Mouse (Mus musculus): ENCODE results near the gene Tdp1.

Gene Tdp1

GRCm38 (mm10) chr12:100000381-100000780 is 116.1 kb downstream of the Tdp1 start:
- DNase-seq (ENCODE audit: low spot score) = no peak

GRCm38 (mm10) chr12:100001246-100001645 is 116.9 kb downstream of the Tdp1 start:
- DNase-seq (ENCODE audit: low spot score) = no peak

DNA sequence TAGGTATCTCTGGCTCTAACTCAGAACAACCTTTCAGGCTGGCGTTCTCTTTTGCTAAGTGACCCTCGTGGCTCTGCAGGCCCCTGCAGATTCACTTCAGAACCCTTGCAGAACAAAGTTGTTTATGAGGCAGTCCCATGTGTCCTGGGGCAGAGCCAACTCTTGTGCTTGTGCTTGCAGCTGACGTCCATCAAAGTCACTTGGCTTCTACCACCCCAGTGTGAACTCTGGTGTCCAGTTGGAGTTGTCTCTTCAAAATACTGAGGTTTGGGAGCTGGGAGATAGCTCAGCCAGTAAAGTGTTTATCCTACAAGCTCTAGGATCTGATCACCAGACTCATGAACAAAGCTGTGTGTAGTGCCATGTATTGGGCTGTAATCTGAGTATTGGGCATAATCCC is 117.6 kb downstream of the Tdp1 start:
- DNase-seq (ENCODE audit: low spot score) = no peak

DNA sequence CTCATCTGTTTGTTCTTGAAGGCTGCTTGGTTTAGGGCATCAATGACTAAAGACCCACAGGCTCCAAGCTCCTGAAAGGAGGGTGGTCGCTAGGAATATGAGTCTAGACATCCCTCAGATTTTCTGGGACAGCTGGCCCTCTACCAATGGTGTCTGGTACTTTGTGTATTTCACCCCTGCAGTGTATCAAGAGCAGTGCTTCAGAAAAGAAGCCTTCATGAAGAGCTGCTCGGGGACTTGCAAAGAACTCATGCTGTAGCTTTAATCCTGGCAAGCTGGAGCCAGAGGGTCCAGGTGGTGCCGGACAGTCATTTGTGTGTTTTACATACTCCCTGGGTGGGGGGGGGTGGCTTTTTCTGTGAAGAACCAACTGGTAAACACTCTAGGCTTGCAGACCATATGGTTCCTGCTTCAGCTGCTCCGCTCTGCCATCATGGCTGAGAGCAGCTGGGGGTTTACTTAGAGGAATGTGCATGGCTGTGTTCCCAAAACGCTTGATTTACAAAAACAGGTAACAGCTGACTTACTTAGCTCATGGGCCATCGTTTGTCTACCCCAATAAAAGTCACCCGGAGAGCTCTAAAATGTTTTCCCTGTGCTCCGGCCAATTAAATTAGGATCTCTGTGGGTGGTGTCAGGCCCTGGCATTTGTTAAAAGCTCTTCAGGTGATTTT is 118.7 kb downstream of the Tdp1 start:
- no peak for DNase-seq (ENCODE audit: low spot score)
